Comparison of ENCODE assay signal across 8 mouse cellular contexts in genomic region chr6:48546271-48546670, GRCm38 (mm10). TPM values are rescaled to one million over a fixed set of nuclear protein-coding genes. Genes with fewer than 3 reads are reported as not detected.
DNase-seq lines count a peak whose midpoint lies in the region; ATAC-seq lines count a peak whose summit lies in the region.
"Had no signal": no experiment of that assay in that cellular context is flagged by ENCODE, and none has a peak within 500 bp of the region (broad histone marks: within the 10 kb centered on the region; RNA-seq: fewer than 3 reads in every experiment).

No protein-coding gene starts in this region.

- no peaks in the 10 kb centered on the region for H3K27me3 ChIP-seq in hindbrain, embryonic 11.5 days (ENCODE audit: control insufficient read depth, insufficient read depth, low read length)
- no peaks in the 10 kb centered on the region for H3K27me3 ChIP-seq in hindbrain, embryonic 14.5 days (ENCODE audit: control insufficient read depth, insufficient read depth, low read length)
- no peaks in the 10 kb centered on the region for H3K27me3 ChIP-seq in neural tube, embryonic 12.5 days (replicated peaks)

- peak; percentile 62 for DNase-seq in hindbrain, embryonic 11.5 days (ENCODE audit: low spot score)
- no peak for DNase-seq in hindbrain, embryonic 14.5 days (ENCODE audit: low spot score)
- DNase-seq in CD4-positive helper T cell, adult 2 months (ENCODE audit: low read depth, low spot score): peak; percentile 63
- peak; percentile 43 for DNase-seq in T-cell, adult 2 months (ENCODE audit: low spot score)
- peak; percentile 63 for DNase-seq in kidney, adult 9 months

- H3K4me3 ChIP-seq in hindbrain, embryonic 11.5 days (ENCODE audit: low read depth, low read length): no peak overlapping the region
- no peak overlapping the region for H3K4me3 ChIP-seq in hindbrain, embryonic 14.5 days (replicated peaks; ENCODE audit: low read length)
- H3K4me3 ChIP-seq in neural tube, embryonic 12.5 days: no peak overlapping the region

- ATAC-seq in hindbrain, embryonic 11.5 days (ENCODE audit: low FRiP score): no peak
- ATAC-seq in hindbrain, embryonic 14.5 days (ENCODE audit: low FRiP score): no peak; the same call in 1 of the 2 replicates
- 0 out of 2 replicates have a peak, but pooled peaks have one; percentile 13 for ATAC-seq in neural tube, embryonic 12.5 days (ENCODE audit: low FRiP score, low read depth)
- no peak for ATAC-seq in megakaryocyte-erythroid progenitor cell, adult 5-6 weeks (replicated peaks; ENCODE audit: low FRiP score, low TSS enrichment, poor library complexity, severe bottlenecking)

- no peaks in the 10 kb centered on the region for H3K36me3 ChIP-seq in hindbrain, embryonic 11.5 days (ENCODE audit: control insufficient read depth, insufficient read depth, low read length)
- peaks cover 15% of the 10 kb centered on the region for H3K36me3 ChIP-seq in hindbrain, embryonic 14.5 days (replicated peaks; ENCODE audit: control insufficient read depth, insufficient read depth)
- H3K36me3 ChIP-seq in neural tube, embryonic 12.5 days: peaks cover 4% of the 10 kb centered on the region; the same call in 1 of the 2 replicates

- no peaks in the 10 kb centered on the region for H3K9me3 ChIP-seq in hindbrain, embryonic 11.5 days (ENCODE audit: control insufficient read depth, low read length)
- no peaks in the 10 kb centered on the region for H3K9me3 ChIP-seq in hindbrain, embryonic 14.5 days (ENCODE audit: control insufficient read depth, low read length)
- H3K9me3 ChIP-seq in neural tube, embryonic 12.5 days: no peaks in the 10 kb centered on the region

- 43% methylated on average over 1 of the region's 1 CpGs for WGBS in hindbrain, embryonic 11.5 days
- WGBS in hindbrain, embryonic 14.5 days: 52% methylated on average over 1 of the region's 1 CpGs
- WGBS in neural tube, embryonic 12.5 days: 69% methylated on average over 1 of the region's 1 CpGs

- H3K27ac ChIP-seq in hindbrain, embryonic 11.5 days (ENCODE audit: low read depth, low read length): no peak overlapping the region
- H3K27ac ChIP-seq in hindbrain, embryonic 14.5 days: no peak overlapping the region
- no peak overlapping the region for H3K27ac ChIP-seq in neural tube, embryonic 12.5 days

- no peak overlapping the region for H3K9ac ChIP-seq in hindbrain, embryonic 11.5 days (ENCODE audit: low read depth, low read length)
- H3K9ac ChIP-seq in hindbrain, embryonic 14.5 days: no peak overlapping the region
- no peak overlapping the region for H3K9ac ChIP-seq in neural tube, embryonic 12.5 days

- no peaks in the 10 kb centered on the region for H3K4me1 ChIP-seq in hindbrain, embryonic 11.5 days (replicated peaks; ENCODE audit: control insufficient read depth, insufficient read depth, low read length)
- H3K4me1 ChIP-seq in hindbrain, embryonic 14.5 days (replicated peaks; ENCODE audit: control insufficient read depth, insufficient read depth, low read length): no peaks in the 10 kb centered on the region
- peaks cover 4% of the 10 kb centered on the region; the same call in 1 of the 2 replicates for H3K4me1 ChIP-seq in neural tube, embryonic 12.5 days

- no peak overlapping the region for H3K4me2 ChIP-seq in hindbrain, embryonic 11.5 days (replicated peaks; ENCODE audit: low read depth, low read length)
- no peak overlapping the region for H3K4me2 ChIP-seq in hindbrain, embryonic 14.5 days (replicated peaks)
- H3K4me2 ChIP-seq in neural tube, embryonic 12.5 days (replicated peaks): no peak overlapping the region

RNA-seq across cellular contexts. Expression of gene Lrrc61, which starts 8.3 kb away (rescaled TPM):
- polyA plus RNA-seq in hindbrain, embryonic 11.5 days (2014; fragmentation: Nextera tagmentation; extraction: Ambion mirVana): 13.9 and 17.2 TPM in 2 replicates
- polyA plus RNA-seq in hindbrain, embryonic 14.5 days (2014; fragmentation: Nextera tagmentation; extraction: Ambion mirVana): 18.2 and 20.8 TPM in 2 replicates
- polyA plus RNA-seq in neural tube, embryonic 12.5 days (2016; fragmentation: Nextera tagmentation; extraction: Ambion mirVana): 15.6 and 20.1 TPM in 2 replicates
- 8.7 and 17.0 TPM in 2 replicates for total RNA-seq in megakaryocyte-erythroid progenitor cell, adult 5-6 weeks (2014; fragmentation: Nextera tagmentation)
- total RNA-seq in megakaryocyte-erythroid progenitor cell, adult 5-6 weeks (2017): 1.8 and 3.3 TPM in 2 replicates

RNA-seq across cellular contexts. Expression of gene Atp6v0e2, which starts 8.9 kb away (rescaled TPM):
- 55.1 and 59.0 TPM in 2 replicates for polyA plus RNA-seq in hindbrain, embryonic 11.5 days (2014; fragmentation: Nextera tagmentation; extraction: Ambion mirVana)
- 230 and 241 TPM in 2 replicates for polyA plus RNA-seq in hindbrain, embryonic 14.5 days (2014; fragmentation: Nextera tagmentation; extraction: Ambion mirVana)
- 97.7 and 107 TPM in 2 replicates for polyA plus RNA-seq in neural tube, embryonic 12.5 days (2016; fragmentation: Nextera tagmentation; extraction: Ambion mirVana)
- total RNA-seq in megakaryocyte-erythroid progenitor cell, adult 5-6 weeks (2014; fragmentation: Nextera tagmentation): not detected in 2 replicates
- not detected in 2 replicates for total RNA-seq in megakaryocyte-erythroid progenitor cell, adult 5-6 weeks (2017)

RNA-seq across cellular contexts. Expression of gene Rarres2, which starts 26.3 kb away (rescaled TPM):
- 2.0 and 2.5 TPM in 2 replicates for polyA plus RNA-seq in hindbrain, embryonic 11.5 days (2014; fragmentation: Nextera tagmentation; extraction: Ambion mirVana)
- polyA plus RNA-seq in hindbrain, embryonic 14.5 days (2014; fragmentation: Nextera tagmentation; extraction: Ambion mirVana): 5.2 and 8.2 TPM in 2 replicates
- polyA plus RNA-seq in neural tube, embryonic 12.5 days (2016; fragmentation: Nextera tagmentation; extraction: Ambion mirVana): 3.9 and 4.7 TPM in 2 replicates
- total RNA-seq in megakaryocyte-erythroid progenitor cell, adult 5-6 weeks (2014; fragmentation: Nextera tagmentation): not detected in 2 replicates
- 0.05 TPM in 1 of 2 replicates, not detected in the other for total RNA-seq in megakaryocyte-erythroid progenitor cell, adult 5-6 weeks (2017)

RNA-seq across cellular contexts. Expression of gene Gm45021, which starts 43.1 kb away (rescaled TPM):
- not detected in 2 replicates for polyA plus RNA-seq in hindbrain, embryonic 11.5 days (2014; fragmentation: Nextera tagmentation; extraction: Ambion mirVana)
- polyA plus RNA-seq in hindbrain, embryonic 14.5 days (2014; fragmentation: Nextera tagmentation; extraction: Ambion mirVana): not detected in 2 replicates
- not detected in 2 replicates for polyA plus RNA-seq in neural tube, embryonic 12.5 days (2016; fragmentation: Nextera tagmentation; extraction: Ambion mirVana)
- not detected in 2 replicates for total RNA-seq in megakaryocyte-erythroid progenitor cell, adult 5-6 weeks (2014; fragmentation: Nextera tagmentation)
- total RNA-seq in megakaryocyte-erythroid progenitor cell, adult 5-6 weeks (2017): not detected in 2 replicates
- total RNA-seq: left cerebral cortex, postnatal 10 days had no signal

RNA-seq across cellular contexts. Expression of gene Repin1, which starts 47.4 kb away (rescaled TPM):
- 35.3 and 37.8 TPM in 2 replicates for polyA plus RNA-seq in hindbrain, embryonic 11.5 days (2014; fragmentation: Nextera tagmentation; extraction: Ambion mirVana)
- 37.4 and 41.7 TPM in 2 replicates for polyA plus RNA-seq in hindbrain, embryonic 14.5 days (2014; fragmentation: Nextera tagmentation; extraction: Ambion mirVana)
- 42.6 and 44.0 TPM in 2 replicates for polyA plus RNA-seq in neural tube, embryonic 12.5 days (2016; fragmentation: Nextera tagmentation; extraction: Ambion mirVana)
- 9.7 and 17.1 TPM in 2 replicates for total RNA-seq in megakaryocyte-erythroid progenitor cell, adult 5-6 weeks (2014; fragmentation: Nextera tagmentation)
- 9.8 and 14.7 TPM in 2 replicates for total RNA-seq in megakaryocyte-erythroid progenitor cell, adult 5-6 weeks (2017)
